Mouse (Mus musculus): Measurements from ENCODE around the gene Npas3. TPM values are rescaled to one million over a fixed set of nuclear protein-coding genes. Genes with fewer than 3 reads are reported as not detected.

The Npas3 gene
- polyA plus RNA-seq, 1 experiment from 2014 or later: 9.2 TPM

DNA sequence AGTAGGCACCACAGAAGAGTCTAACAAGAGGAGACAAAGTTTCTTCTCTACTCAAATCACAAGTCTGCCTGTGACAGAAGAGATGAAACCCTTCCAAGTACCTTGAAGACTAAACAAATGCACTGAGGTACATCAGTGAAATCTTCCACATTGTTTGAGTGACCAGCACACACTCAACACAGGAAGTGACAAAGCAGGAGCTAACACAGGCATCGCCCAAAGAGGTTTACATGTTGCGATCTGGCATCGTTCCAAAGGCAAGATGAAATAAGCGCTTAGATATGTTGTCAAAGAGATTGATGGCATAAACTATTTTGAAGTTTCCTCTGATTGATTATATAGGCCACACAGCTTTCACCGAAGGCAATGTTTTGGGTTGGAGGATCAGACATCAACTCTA lies 647.4 kb downstream of the Npas3 start:
- no peak overlapping the region for H3K4me3 ChIP-seq
- WGBS: 92% methylated on average over 5 of the region's 5 CpGs
- H3K27me3 ChIP-seq (ENCODE audit: low read depth, poor library complexity, severe bottlenecking): no peaks in the 10 kb centered on the region
- no peaks in the 10 kb centered on the region for H3K36me3 ChIP-seq
- DNase-seq (ENCODE audit: low spot score): no peak
- no peak overlapping the region for H3K27ac ChIP-seq (replicated peaks)
- H3K9me3 ChIP-seq (replicated peaks): no peaks in the 10 kb centered on the region
- H3K4me1 ChIP-seq: no peaks in the 10 kb centered on the region

DNA sequence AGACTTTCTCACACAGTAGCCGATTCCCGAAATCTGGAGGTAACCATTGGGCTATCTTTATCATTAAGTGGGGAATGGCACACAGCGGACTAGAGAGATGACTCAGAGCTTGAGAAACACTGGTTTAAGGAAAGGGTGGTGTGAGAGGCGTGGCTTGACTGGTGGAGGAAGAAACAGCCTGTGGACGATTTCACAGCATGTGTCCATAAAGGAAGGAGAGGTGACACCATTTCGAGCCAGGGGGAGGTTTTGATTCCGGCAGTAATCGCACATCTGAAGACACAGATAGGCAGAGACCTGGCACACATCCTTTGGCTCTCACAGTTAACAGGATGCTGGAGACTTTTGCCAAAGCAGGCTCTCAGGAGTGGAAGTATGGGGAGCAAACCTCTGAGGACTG lies 660.3 kb downstream of the Npas3 start:
- 87% methylated on average over 8 of the region's 8 CpGs for WGBS

DNA sequence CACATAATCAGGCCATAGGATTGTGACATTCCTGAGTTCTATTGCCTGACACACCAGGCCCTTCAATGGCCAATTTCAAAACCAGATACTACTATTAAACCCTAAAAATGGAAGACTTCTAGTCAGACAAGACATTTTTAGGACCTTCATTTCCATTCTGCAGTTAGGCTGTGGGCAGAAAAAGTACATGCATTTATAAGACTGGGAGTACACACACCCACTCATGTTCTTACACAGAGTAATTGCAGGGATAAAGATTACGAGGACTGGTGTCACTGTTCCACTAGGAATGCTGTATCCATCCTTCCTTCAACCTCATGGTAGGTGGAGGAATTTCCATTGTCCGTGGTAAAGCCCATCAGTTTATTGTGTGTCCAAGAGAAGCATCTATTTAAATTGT lies 661.7 kb downstream of the Npas3 start:
- no peak for DNase-seq (ENCODE audit: low spot score)
- Histone ChIP-seq H3K36me3 (no peaks in the 10 kb centered on the region), H3K27ac (replicated peaks) (no peak overlapping the region), H3K4me1 (peaks cover 22% of the 10 kb centered on the region), H3K27me3 (ENCODE audit: low read depth, poor library complexity, severe bottlenecking) (no peaks in the 10 kb centered on the region), H3K9me3 (replicated peaks) (no peaks in the 10 kb centered on the region), H3K4me3 (no peak overlapping the region)
- 88% methylated on average over 2 of the region's 2 CpGs for WGBS

More for the DNA sequence above, 660.3 kb downstream of the Npas3 start:
- no peak for DNase-seq (ENCODE audit: low spot score)
- peaks cover 15% of the 10 kb centered on the region; the same call in 1 of the 2 replicates for H3K4me1 ChIP-seq
- no peak overlapping the region for H3K4me3 ChIP-seq
- 0 out of 2 replicates have a peak overlapping the region, but pooled peaks have one; percentile 17 for H3K27ac ChIP-seq (replicated peaks)
- H3K9me3 ChIP-seq (replicated peaks): no peaks in the 10 kb centered on the region
- no peaks in the 10 kb centered on the region for H3K36me3 ChIP-seq
- H3K27me3 ChIP-seq (ENCODE audit: low read depth, poor library complexity, severe bottlenecking): no peaks in the 10 kb centered on the region

GRCm38 (mm10) chr12:53922153-53922552 lies 673.7 kb downstream of the Npas3 start:
- H3K4me3 ChIP-seq: no peak overlapping the region
- peaks cover 59% of the 10 kb centered on the region for H3K4me1 ChIP-seq
- no peaks in the 10 kb centered on the region for H3K9me3 ChIP-seq (replicated peaks)
- no peaks in the 10 kb centered on the region for H3K27me3 ChIP-seq (ENCODE audit: low read depth, poor library complexity, severe bottlenecking)
- DNase-seq (ENCODE audit: low spot score): no peak
- H3K36me3 ChIP-seq: no peaks in the 10 kb centered on the region
- H3K27ac ChIP-seq (replicated peaks): 0 out of 2 replicates have a peak overlapping the region, but pooled peaks have one; percentile 49
- 88% methylated on average over 7 of the region's 7 CpGs for WGBS

GRCm38 (mm10) chr12:53948826-53949225 lies 700.3 kb downstream of the Npas3 start:
- Histone ChIP-seq H3K9me3 (replicated peaks) (no peaks in the 10 kb centered on the region), H3K36me3 (no peaks in the 10 kb centered on the region), H3K4me1 (peaks cover 19% of the 10 kb centered on the region), H3K27ac (replicated peaks) (no peak overlapping the region), H3K27me3 (ENCODE audit: low read depth, poor library complexity, severe bottlenecking) (no peaks in the 10 kb centered on the region), H3K4me3 (no peak overlapping the region)
- WGBS: 69% methylated on average over 2 of the region's 2 CpGs
- no peak for DNase-seq (ENCODE audit: low spot score)

DNA sequence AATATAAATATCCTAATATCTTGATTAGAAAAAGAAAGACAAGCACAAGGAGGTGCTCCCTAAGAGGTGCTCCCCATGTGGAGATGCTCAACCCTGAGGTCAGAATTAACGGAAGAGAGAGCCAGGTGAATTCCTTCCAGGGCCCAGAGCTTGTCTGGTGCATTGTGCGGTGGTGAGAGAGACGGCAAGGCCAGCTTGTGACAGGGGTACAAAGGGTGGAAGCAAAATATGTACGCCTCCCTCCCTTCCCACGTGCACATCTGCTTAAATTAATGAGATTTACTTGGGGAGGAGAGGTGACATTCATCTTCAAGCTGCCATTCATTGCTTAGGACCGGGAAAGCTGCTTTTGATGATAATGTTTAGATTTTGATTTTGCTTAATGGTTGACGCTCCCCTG lies 713.5 kb downstream of the Npas3 start:
- H3K9me3 ChIP-seq (replicated peaks): no peaks in the 10 kb centered on the region
- H3K27ac ChIP-seq (replicated peaks): peak overlapping the region; percentile 28
- DNase-seq (ENCODE audit: low spot score): no peak
- H3K27me3 ChIP-seq (ENCODE audit: low read depth, poor library complexity, severe bottlenecking): no peaks in the 10 kb centered on the region
- H3K4me3 ChIP-seq: no peak overlapping the region
- H3K36me3 ChIP-seq: no peaks in the 10 kb centered on the region
- H3K4me1 ChIP-seq: peaks cover 34% of the 10 kb centered on the region
- 45% methylated on average over 7 of the region's 7 CpGs for WGBS

GRCm38 (mm10) chr12:53963534-53963933 lies 715.1 kb downstream of the Npas3 start:
- peaks cover 34% of the 10 kb centered on the region for H3K4me1 ChIP-seq
- H3K9me3 ChIP-seq (replicated peaks): no peaks in the 10 kb centered on the region
- DNase-seq (ENCODE audit: low spot score): no peak
- no peak overlapping the region for H3K27ac ChIP-seq (replicated peaks)
- 89% methylated on average over 5 of the region's 5 CpGs for WGBS
- no peaks in the 10 kb centered on the region for H3K27me3 ChIP-seq (ENCODE audit: low read depth, poor library complexity, severe bottlenecking)
- H3K4me3 ChIP-seq: no peak overlapping the region
- H3K36me3 ChIP-seq: no peaks in the 10 kb centered on the region

GRCm38 (mm10) chr12:53969378-53970174 lies 721.1 kb downstream of the Npas3 start:
- 88% methylated on average over 10 of the region's 10 CpGs for WGBS
- peaks cover 29% of the 10 kb centered on the region for H3K4me1 ChIP-seq
- DNase-seq (ENCODE audit: low spot score): no peak
- H3K27ac ChIP-seq (replicated peaks): no peak overlapping the region
- no peaks in the 10 kb centered on the region for H3K9me3 ChIP-seq (replicated peaks)
- H3K27me3 ChIP-seq (ENCODE audit: low read depth, poor library complexity, severe bottlenecking): no peaks in the 10 kb centered on the region
- no peaks in the 10 kb centered on the region for H3K36me3 ChIP-seq
- no peak overlapping the region for H3K4me3 ChIP-seq

- Histone ChIP-seq H3K4me1 (peaks cover 28% of the 10 kb centered on the region), H3K9me3 (replicated peaks) (no peaks in the 10 kb centered on the region), H3K4me3 (no peak overlapping the region), H3K27me3 (ENCODE audit: low read depth, poor library complexity, severe bottlenecking) (no peaks in the 10 kb centered on the region), H3K36me3 (no peaks in the 10 kb centered on the region), H3K27ac (replicated peaks) (no peak overlapping the region)
- no peak for DNase-seq (ENCODE audit: low spot score)
- 94% methylated on average over 7 of the region's 7 CpGs for WGBS
These were observed 722.2 kb downstream of the Npas3 start for GRCm38 (mm10) chr12:53970721-53971120.

DNA sequence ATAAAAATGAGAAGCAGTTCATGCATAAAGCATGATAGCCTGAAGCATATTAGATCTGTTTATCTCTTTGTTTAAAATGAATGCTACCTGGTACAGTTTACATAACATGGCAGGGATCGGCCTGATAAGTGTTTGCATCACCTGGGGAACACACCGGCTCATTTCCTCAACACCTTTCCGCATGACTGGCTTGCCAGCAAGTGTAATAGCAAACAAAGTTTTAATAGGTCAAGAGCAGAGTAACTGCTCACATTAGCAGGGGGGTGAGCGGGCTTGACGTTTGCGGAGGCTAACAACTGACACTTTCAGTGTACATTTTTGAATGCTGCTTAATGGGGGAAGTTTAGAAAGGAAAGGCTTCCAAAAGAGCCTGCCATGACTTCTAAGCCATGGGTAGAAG lies 724.9 kb downstream of the Npas3 start:
- Histone ChIP-seq H3K36me3 (no peaks in the 10 kb centered on the region), H3K27ac (replicated peaks) (peak overlapping the region; percentile 46; the same call in 1 of the 2 replicates), H3K9me3 (replicated peaks) (no peaks in the 10 kb centered on the region), H3K27me3 (ENCODE audit: low read depth, poor library complexity, severe bottlenecking) (no peaks in the 10 kb centered on the region), H3K4me1 (peaks cover 51% of the 10 kb centered on the region), H3K4me3 (no peak overlapping the region)
- no peak for DNase-seq (ENCODE audit: low spot score)
- 83% methylated on average over 6 of the region's 6 CpGs for WGBS

- Histone ChIP-seq H3K27ac (replicated peaks) (peak overlapping the region; percentile 50), H3K9me3 (replicated peaks) (no peaks in the 10 kb centered on the region), H3K4me3 (no peak overlapping the region), H3K27me3 (ENCODE audit: low read depth, poor library complexity, severe bottlenecking) (no peaks in the 10 kb centered on the region), H3K4me1 (peaks cover 40% of the 10 kb centered on the region), H3K36me3 (no peaks in the 10 kb centered on the region)
- WGBS: 77% methylated on average over 9 of the region's 9 CpGs
- no peak for DNase-seq (ENCODE audit: low spot score)
These were observed 733.4 kb downstream of the Npas3 start for GRCm38 (mm10) chr12:53981575-53982507.

DNA sequence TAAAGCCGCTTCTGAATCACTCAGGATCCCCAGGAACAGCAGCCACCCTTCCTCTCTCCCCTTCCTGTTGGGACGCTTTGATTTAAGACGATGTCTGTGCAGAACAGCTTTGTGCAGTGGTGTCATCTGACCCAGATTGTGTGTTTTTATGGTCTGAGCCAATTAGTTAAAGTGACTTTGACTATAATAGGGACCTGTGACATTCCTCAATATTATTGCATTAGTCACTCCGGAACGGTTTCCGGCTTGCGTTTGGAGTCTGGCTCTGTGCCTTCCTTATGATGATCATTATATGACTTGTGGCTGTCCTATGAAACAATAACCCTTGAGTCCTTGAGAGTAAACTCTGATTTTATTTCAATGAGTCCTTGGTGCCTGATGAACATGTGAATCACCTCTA lies 735.5 kb downstream of the Npas3 start:
- Histone ChIP-seq H3K4me3 (no peak overlapping the region), H3K27me3 (ENCODE audit: low read depth, poor library complexity, severe bottlenecking) (no peaks in the 10 kb centered on the region), H3K27ac (replicated peaks) (no peak overlapping the region), H3K4me1 (peaks cover 25% of the 10 kb centered on the region), H3K36me3 (no peaks in the 10 kb centered on the region), H3K9me3 (replicated peaks) (no peaks in the 10 kb centered on the region)
- no peak for DNase-seq (ENCODE audit: low spot score)
- 88% methylated on average over 7 of the region's 7 CpGs for whole genome bisulfite sequencing

All from midbrain, embryonic 10.5 days (tissue).